Mouse (Mus musculus) liver, embryonic 14.5 days (tissue): ENCODE data around the gene Pik3r3.

ENCODE experiments used
- CTCF ChIP-seq: IDR thresholded peaks from 2 replicates; pipeline ENCODE4 v1.5.1; 2016; ENCODE audit warnings: antibody characterized with exemption, low read depth, control low read depth
- EP300 ChIP-seq: IDR thresholded peaks from 2 replicates; pipeline ENCODE4 v1.6.1; 2016; ENCODE audit warnings: antibody characterized with exemption, low read depth

GRCm38 (mm10) chr4:116185083-116185482 lies 36.3 kb upstream of the Pik3r3 start:
- TF ChIP-seq EP300 (no peak), CTCF (no peak)
